In the genomic region with DNA sequence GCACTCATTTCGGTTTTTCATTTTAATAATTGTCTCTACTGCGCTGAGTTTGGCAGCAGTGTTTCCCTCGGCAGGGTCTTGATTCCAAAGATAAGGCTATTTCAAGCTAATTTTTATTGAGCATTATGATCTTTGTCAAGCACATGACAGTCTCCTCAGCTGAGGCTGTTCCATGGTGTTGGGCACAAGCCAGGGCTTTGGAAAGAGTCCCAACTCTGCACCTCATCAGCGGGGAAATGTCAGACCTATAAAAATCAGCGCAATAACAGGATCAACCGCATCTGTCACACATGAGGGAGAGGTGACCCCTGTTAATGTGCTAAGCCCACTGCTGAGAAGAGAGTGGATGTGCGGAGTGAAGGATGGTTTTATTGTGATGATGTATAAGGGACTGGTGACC, we compare ENCODE assay signal across 11 mouse cellular contexts.
DNase-seq lines count a peak whose midpoint lies in the region.
"Had no signal": no experiment of that assay in that cellular context is flagged by ENCODE, and none has a peak within 500 bp of the region (broad histone marks: within the 10 kb centered on the region; RNA-seq: fewer than 3 reads in every experiment).

No protein-coding gene starts in this region.

- peak; percentile 50 to 78 for DNase-seq in cerebellum, postnatal 25 days
- DNase-seq in cerebellum, adult 11-12 months = no peak
- DNase-seq in layer of hippocampus, adult 11-12 months (ENCODE audit: low spot score) = peak; percentile 30
- no peak for DNase-seq in layer of hippocampus, adult 9-10 months (ENCODE audit: low spot score)
- peak; percentile 13 for DNase-seq in right cerebral cortex, postnatal 4 days
- no peak for DNase-seq in right cerebral cortex, postnatal 14 days
- no peak for DNase-seq in spleen, postnatal 36 days (ENCODE audit: low spot score in 2 of 2)
- DNase-seq: adrenal gland, adult 8-10 months; kidney, adult 2 months; kidney, postnatal 25 days; liver had no signal

Comparison
In these comparisons a context has a peak if more than half of its experiments do, and no peak if none do; other contexts are left out.
1. DNase-seq: peak in cerebellum, postnatal 25 days (2 of 2), layer of hippocampus, adult 11-12 months (single experiment) and right cerebral cortex, postnatal 4 days (single experiment); none in cerebellum, adult 11-12 months (single experiment), layer of hippocampus, adult 9-10 months (single experiment), right cerebral cortex, postnatal 14 days (single experiment) and spleen, postnatal 36 days (0 of 2).